Mouse (Mus musculus) monocyte, adult 2 months (primary cell): ENCODE measurements around the gene Haus7.
"Not testable (repeated sequence)": the region's sequence is repeated elsewhere in the genome, so short reads cannot be mapped to it uniquely, and the experiment has no call there.

Experiments used
- DNase-seq, 2 experiments: peaks; one replicate each; pipeline ENCODE4 v3.0.0; 2022; ENCODE audit warnings: low spot score in 2 of 2, low read depth in 1 of 2

Haus7 gene

DNA sequence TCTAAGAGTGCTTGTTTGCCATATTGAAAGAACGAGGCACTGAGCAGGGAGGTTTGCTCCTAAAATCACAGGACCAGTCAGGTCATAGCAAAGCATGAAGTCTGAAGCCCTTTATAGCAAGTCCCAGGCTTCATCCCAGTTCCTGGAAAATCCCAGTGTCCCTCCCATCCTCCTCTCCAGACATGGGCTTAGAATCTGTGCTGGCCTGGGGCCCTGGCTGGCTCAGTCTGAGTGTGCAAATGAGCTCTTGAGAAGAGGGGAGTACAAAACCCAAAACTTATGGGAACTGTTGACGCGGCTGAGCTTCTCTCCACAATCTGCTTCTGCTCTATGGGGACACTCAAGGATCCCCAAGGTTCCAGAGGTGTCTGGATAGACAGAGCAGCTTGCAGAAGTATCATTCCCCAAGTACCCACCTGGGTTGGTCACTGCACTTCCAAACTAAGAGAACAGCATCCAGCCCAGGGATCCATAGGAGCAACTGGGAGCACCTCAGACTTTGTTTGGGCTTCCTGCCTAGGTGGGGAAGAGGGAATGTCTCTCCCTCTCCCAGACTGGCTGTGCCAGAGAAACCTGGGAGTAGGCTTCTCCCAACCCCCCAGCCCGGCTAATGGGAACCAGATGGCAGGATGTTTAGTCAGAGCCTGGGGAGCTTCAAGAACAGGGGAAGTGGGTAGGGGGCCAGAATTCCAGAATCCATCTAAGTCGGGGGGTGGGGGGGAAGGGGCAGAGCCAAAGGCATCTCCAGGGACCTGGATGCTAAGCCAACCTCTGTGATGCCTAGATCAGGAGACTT lies 8.8 kb upstream of the Haus7 start:
- DNase-seq, result no peak

DNA sequence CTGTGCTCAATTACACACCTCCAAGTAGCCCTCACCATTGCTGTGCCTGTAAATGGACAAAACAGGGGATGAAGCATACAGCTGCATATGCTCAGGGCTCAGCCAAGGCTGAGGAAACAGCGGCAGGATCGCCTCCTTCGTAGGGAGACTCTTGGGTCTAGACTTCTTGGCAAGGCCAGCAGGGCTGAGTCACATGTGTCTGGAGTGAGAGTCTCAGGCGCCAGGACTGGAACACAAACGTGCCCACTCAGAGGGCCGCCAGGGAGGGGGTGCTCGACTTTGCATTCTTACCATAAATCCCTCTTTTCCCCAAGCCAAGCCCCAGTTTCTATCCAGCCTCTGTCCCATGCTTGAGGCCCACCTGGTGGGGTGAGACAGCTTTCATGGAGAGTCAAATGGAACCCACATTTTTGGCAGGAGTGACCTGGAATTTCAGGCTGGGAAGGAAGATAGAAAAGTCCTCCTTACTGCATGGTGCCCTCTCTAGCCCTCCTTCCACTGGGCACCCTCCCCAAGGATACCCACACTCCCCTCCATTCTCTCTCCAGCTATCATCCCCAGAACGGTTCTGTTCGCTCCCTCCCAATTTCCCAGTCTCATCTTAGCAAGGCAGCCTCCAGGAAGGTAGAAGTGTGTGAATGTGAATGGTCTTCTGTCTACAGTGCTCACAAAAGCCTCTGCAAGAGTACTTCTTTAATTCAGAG lies 6.8 kb upstream of the Haus7 start:
- no peak for DNase-seq

DNA sequence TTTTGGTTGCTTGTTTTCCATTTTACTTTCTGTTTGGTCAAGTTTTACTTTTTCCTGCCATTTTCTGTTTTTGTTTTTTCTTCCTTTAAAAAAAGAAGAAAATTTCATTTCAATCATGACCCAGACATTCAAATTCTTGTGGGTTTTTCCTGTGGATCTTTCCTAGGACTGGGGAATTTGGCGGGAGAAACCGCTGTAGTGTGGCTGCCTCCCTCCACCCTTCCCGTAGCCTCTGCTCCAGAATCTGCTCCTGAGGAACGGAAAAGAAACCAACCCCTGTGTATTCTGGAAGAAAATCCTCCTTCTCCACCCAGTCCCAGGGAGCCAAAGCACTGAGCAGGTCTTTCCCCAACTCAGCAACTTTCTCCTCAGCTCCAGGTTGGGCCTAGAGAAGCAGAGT lies 1.9 kb upstream of the Haus7 start:
- DNase-seq, result no peak

DNA sequence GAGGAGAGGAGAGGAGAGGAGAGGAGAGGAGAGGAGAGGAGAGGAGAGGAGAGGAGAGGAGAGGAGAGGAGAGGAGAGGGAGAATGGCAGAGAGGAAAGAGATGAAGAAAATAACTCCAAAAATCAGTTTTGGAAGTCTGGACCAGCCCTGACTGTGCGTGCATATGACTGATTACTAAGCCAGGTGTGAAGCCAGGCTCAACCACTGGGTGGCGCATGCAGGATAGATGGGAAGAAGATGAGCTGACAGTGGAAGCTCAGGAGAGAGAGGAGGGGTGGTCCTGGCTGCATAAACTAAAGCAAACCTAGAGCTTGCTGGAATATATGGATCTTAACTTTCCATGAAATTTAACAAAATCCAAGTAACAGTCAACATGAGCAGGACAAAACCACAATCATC lies 6.9 kb downstream of the Haus7 start:
- DNase-seq, result no peak

DNA sequence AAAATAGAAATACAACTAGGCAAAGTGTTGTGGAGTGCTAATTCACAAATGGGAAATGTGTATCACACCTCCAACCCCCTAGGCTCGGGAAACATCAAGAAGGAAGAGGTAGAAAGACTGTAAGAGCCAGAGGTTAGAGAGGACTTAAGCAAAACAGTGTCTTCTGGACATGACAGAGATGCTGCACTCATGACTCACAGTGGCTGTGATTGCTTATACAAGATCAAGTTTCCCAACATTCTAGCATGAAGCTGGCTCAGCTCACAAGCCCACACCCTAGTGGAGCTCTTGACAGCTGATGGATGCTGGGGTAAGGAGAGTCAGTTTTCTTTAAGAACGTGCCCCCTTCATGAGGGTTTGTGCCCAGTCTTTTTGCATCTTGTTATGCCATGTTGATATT lies 17.4 kb downstream of the Haus7 start:
- no peak for DNase-seq

DNA sequence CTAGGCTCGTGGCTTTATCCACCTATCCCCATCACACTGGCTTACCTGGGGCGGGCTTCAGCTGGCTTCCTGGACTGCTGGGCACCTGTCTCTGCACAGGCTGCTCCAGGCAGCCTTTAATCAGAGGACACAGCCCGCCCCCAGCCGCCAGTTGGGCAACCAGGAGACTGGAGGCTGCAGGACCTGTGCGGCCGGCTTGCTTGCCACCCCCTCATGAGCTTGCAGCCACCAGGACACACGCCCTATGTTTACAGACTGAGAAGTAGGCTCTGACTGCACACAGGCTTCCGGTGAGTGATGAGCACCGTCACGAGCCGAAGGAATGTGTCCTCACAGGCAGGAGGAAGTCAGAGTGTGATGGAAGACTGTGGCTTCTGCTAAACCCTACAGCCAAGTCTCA lies 23.6 kb downstream of the Haus7 start, which contains the start of gene Trex2:
Gene Trex2 (minus strand): TSS at position 93 of the 400 bp plus-strand sequence.
- DNase-seq, result no peak

DNA sequence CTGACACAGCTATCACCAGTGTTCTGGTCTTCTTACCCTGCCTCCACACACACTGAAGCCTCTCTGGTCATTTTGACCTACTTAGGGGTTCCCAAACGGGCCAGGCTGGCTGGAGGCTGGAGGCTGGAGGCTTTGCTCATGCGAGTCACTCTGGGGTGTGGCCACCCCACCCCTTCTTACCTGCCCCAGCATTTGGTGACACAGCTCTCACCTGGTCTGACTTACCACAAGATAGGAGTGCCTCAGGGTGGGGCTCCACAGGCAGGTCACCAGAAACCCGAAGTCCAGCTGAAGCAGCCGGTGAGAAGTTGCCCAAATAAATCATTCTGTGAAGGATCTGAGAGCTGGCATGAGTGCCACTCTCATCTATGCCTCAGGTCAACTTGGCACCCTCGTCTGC lies 26.0 kb downstream of the Haus7 start:
- DNase-seq, result no peak

DNA sequence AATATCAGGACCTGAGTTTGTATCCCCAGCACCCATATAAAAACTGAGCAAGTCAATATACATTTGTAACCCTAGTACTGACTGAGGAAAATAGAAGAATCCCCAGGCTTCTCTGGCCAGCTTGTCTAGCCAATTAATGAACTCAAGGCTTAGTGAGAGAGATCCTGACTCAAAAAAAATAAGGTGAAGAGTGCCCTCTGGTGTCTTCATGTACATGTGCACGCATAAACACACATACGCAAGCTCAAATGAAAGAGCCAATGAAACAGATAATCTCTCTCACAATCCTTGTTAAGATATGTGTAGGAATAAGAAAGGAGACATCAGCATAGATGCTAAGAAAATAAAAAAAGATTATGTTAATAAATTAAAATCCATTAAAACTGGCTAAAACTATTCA lies 28.8 kb downstream of the Haus7 start:
- no peak for DNase-seq

DNA sequence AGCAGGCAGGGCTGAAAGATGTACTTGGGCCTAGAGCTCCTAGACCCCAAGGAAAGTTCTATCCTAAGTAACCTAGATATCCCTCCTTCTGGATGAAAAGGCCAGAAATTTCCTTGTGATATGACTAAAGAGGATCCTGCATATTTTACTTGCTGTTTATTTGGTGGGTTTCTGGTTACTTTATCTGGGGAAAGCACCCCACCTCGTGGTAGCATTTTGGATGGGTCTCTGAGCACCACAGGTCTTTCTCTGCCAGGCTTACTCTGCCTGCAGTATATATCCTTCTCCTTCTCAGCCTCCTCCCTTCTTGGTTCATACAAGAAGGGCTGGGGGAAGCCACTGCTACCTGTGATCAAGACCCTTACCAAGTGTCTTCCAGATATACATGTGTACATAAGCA lies 46.1 kb downstream of the Haus7 start:
- no peak for DNase-seq

DNA sequence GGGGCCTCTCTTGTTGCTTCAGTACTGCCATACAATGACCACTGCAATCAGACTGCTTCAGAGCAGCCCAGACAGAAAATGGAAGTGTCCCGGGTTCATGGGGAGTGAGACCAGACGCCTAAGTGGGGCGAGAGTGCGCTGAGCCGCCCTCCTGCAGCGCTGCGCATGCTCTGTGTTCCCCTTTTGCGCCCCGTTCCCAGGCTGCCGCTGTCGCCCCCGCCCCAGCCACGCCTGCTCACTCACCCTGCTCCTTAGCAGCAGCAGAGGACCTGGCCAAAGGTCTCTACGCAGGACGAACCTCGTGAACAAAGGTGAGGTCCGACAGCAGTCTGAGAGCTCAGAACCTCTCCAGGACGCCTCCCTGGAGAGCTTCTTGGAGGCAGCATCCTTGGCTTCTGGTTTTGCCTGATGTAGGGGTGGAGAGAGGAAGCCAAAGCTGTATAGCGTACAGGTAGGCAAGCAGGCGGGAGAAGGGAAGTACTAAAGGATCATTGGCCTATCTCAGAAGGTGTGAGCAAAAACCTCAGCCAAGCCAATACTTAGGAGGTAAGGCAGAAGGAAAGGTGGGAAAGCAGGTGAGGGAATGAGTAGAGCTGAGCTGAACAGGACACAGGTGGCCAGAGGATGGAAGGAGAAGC lies 47.8 kb downstream of the Haus7 start, which contains the start of gene Zfp92:
Gene Zfp92 (plus strand): TSS at position 217 of the 638 bp plus-strand sequence.
- DNase-seq, result no peak

DNA sequence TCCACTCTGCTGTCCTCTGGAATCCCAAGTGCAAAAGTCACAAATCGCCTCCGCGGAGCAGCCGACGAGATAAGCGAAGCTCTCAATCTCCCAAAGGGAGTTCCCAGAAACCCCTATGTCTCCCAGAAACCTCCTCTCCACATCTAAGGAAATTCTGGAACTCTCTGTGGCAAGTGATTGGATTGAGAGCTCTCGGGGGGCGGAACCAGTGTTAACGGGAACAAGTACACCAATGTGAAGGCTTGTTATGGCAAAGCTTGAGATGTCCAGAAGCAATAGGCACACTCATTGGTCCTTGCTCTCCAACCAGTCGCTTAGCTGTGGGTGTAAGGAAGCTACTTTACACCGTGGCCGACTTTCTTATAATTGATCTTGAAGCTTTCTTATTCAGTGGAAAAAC lies 57.2 kb downstream of the Haus7 start:
- no peak for DNase-seq

DNA sequence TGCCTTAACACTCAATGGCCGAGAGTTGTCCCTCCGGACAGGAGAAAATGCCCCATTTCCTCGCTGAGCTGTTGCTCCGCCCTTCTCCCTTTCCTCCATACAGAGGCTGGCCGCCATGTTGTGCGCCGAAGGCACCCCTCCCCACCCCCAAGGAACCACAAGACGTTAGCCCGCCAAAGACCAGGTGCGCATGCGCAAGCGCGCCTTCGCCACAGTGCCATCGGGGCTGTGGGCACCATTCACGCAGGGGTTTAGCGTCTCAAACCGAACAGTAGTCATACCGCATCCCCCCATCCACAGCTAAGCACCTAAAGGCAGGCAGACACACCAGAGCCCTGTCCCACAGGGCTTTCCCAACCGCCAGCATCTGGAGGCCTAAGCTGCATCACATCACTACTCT lies 57.9 kb downstream of the Haus7 start:
- DNase-seq, result no peak

DNA sequence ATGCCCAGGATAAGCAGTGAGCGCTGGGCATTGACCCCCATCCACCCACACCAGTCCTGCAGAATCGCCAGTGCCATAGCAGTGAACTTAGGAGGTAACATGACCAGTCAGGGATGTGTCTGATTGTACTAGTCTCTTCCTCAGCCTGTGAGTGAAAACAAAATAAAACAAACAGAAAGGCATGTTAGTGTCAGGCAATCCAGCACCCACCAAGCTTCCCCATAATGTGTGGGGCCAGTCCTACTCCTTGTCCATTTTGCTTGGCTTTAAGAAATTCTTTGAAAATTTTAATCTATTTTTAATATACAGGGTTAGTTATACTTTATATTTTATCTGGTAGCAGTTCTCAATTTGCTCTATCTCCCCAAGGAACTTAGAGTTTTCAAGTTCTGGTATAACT lies 60.2 kb downstream of the Haus7 start, which contains the start of gene Gm18336:
Gene Gm18336 (minus strand): TSS at position 101 of the 400 bp plus-strand sequence.
- DNase-seq, result not testable (repeated sequence)

DNA sequence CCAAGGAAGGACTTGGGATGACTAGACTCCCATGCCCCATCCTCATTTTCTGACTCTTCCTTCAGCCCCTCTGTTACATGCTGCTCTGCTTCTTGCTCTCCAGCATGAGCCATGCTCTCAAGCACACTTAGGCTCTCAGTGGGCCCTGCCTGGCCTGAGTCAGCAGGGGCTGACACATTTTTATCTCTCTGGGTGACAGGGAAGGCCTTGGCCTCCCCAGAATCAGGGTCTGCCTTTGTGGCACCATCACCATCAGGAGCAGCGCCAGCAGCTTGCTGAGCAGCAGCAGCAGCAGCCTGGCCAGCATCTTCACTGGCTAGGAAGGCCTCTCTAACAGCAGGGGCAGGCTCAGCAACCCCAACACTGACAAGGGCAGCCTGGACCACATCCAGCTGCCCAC lies 62.4 kb downstream of the Haus7 start:
- no peak for DNase-seq

DNA sequence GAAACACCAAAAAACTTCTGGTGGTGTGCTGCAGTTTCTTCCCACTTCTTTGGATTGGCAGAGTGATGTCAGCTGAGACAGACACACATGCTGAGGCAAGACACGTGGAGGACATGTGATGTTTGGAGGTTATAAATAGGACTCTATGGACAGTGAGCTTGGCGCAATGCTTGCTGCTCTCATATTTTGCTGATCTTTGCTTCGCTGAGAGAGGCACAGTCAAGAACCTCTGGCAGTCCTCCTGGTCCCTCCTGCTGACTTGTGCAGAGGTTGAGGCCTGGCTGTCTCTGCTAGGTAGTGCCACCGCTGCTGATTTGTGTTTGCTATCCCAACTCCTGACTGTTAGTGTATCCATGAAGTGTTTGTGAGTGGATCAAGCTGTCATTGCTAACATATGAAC lies 67.4 kb downstream of the Haus7 start:
- no peak for DNase-seq
